Mouse (Mus musculus): ENCODE data around the gene Maz.

The Maz gene

GRCm38 (mm10) chr7:127024755-127025555 lies 1.9 kb downstream of the Maz start:
- peak; percentile 88 for DNase-seq (ENCODE audit: low read depth, low spot score)

GRCm38 (mm10) chr7:127023896-127024690 lies 2.7 kb downstream of the Maz start:
- Histone ChIP-seq H3K36me3 (ENCODE audit: control insufficient read depth, insufficient read depth, low read length, poor library complexity, severe bottlenecking) (peaks cover 8% of the 10 kb centered on the region), H3K27me3 (ENCODE audit: control insufficient read depth, insufficient read depth, low read length, poor library complexity, severe bottlenecking) (no peaks in the 10 kb centered on the region)
- no peak for DNase-seq (ENCODE audit: low read depth, low spot score)

More at GRCm38 (mm10) chr7:127024755-127025555, 1.9 kb downstream of the Maz start:
- Histone ChIP-seq H3K27me3 (ENCODE audit: control insufficient read depth, insufficient read depth, low read length, poor library complexity, severe bottlenecking) (no peaks in the 10 kb centered on the region), H3K36me3 (ENCODE audit: control insufficient read depth, insufficient read depth, low read length, poor library complexity, severe bottlenecking) (peaks cover 8% of the 10 kb centered on the region)

GRCm38 (mm10) chr7:127023272-127023691 lies 3.6 kb downstream of the Maz start:
- Histone ChIP-seq H3K27me3 (ENCODE audit: control insufficient read depth, insufficient read depth, low read length, poor library complexity, severe bottlenecking) (no peaks in the 10 kb centered on the region), H3K36me3 (ENCODE audit: control insufficient read depth, insufficient read depth, low read length, poor library complexity, severe bottlenecking) (peaks cover 8% of the 10 kb centered on the region)
- no peak for DNase-seq (ENCODE audit: low read depth, low spot score)

- peaks cover 8% of the 10 kb centered on the region for H3K36me3 ChIP-seq (ENCODE audit: control insufficient read depth, insufficient read depth, low read length, poor library complexity, severe bottlenecking)
- H3K27me3 ChIP-seq (ENCODE audit: control insufficient read depth, insufficient read depth, low read length, poor library complexity, severe bottlenecking) = no peaks in the 10 kb centered on the region
- DNase-seq (ENCODE audit: low read depth, low spot score) = no peak
These were observed 4.1 kb downstream of the Maz start for GRCm38 (mm10) chr7:127022528-127023271.

- H3K27me3 ChIP-seq (ENCODE audit: control insufficient read depth, insufficient read depth, low read length, poor library complexity, severe bottlenecking) = no peaks in the 10 kb centered on the region
- DNase-seq (ENCODE audit: low read depth, low spot score) = no peak
- H3K36me3 ChIP-seq (ENCODE audit: control insufficient read depth, insufficient read depth, low read length, poor library complexity, severe bottlenecking) = peaks cover 8% of the 10 kb centered on the region
These were observed 5.0 kb downstream of the Maz start for GRCm38 (mm10) chr7:127021563-127022527.

GRCm38 (mm10) chr7:127020901-127021562 lies 5.8 kb downstream of the Maz start, which contains the start of the genes Gm42742 and Prrt2:
Gm42742 (minus strand) TSS chr7:127021097.
Prrt2 (minus strand) TSS chr7:127021211.
- Histone ChIP-seq H3K27me3 (ENCODE audit: control insufficient read depth, insufficient read depth, low read length, poor library complexity, severe bottlenecking) (no peaks in the 10 kb centered on the region), H3K36me3 (ENCODE audit: control insufficient read depth, insufficient read depth, low read length, poor library complexity, severe bottlenecking) (peaks cover 8% of the 10 kb centered on the region)
- peak; percentile 37 for DNase-seq (ENCODE audit: low read depth, low spot score)

GRCm38 (mm10) chr7:127020491-127020890 lies 6.3 kb downstream of the Maz start:
- Histone ChIP-seq H3K27me3 (ENCODE audit: control insufficient read depth, insufficient read depth, low read length, poor library complexity, severe bottlenecking) (no peaks in the 10 kb centered on the region), H3K36me3 (ENCODE audit: control insufficient read depth, insufficient read depth, low read length, poor library complexity, severe bottlenecking) (peaks cover 8% of the 10 kb centered on the region)
- no peak for DNase-seq (ENCODE audit: low read depth, low spot score)

GRCm38 (mm10) chr7:127020031-127020430 lies 6.8 kb downstream of the Maz start:
- peaks cover 8% of the 10 kb centered on the region for H3K36me3 ChIP-seq (ENCODE audit: control insufficient read depth, insufficient read depth, low read length, poor library complexity, severe bottlenecking)
- no peaks in the 10 kb centered on the region for H3K27me3 ChIP-seq (ENCODE audit: control insufficient read depth, insufficient read depth, low read length, poor library complexity, severe bottlenecking)
- no peak for DNase-seq (ENCODE audit: low read depth, low spot score)

GRCm38 (mm10) chr7:127019306-127019960 lies 7.4 kb downstream of the Maz start:
- DNase-seq (ENCODE audit: low read depth, low spot score) = no peak
- H3K36me3 ChIP-seq (ENCODE audit: control insufficient read depth, insufficient read depth, low read length, poor library complexity, severe bottlenecking) = peaks cover 8% of the 10 kb centered on the region
- no peaks in the 10 kb centered on the region for H3K27me3 ChIP-seq (ENCODE audit: control insufficient read depth, insufficient read depth, low read length, poor library complexity, severe bottlenecking)

- Histone ChIP-seq H3K27me3 (ENCODE audit: control insufficient read depth, insufficient read depth, low read length, poor library complexity, severe bottlenecking) (no peaks in the 10 kb centered on the region), H3K36me3 (ENCODE audit: control insufficient read depth, insufficient read depth, low read length, poor library complexity, severe bottlenecking) (peaks cover 2% of the 10 kb centered on the region)
- no peak for DNase-seq (ENCODE audit: low read depth, low spot score)
These were observed 8.2 kb downstream of the Maz start for GRCm38 (mm10) chr7:127018416-127019305.

- H3K36me3 ChIP-seq (ENCODE audit: control insufficient read depth, insufficient read depth, low read length, poor library complexity, severe bottlenecking) = no peaks in the 10 kb centered on the region; the same call in 1 of the 2 replicates
- H3K27me3 ChIP-seq (ENCODE audit: control insufficient read depth, insufficient read depth, low read length, poor library complexity, severe bottlenecking) = no peaks in the 10 kb centered on the region
- DNase-seq (ENCODE audit: low read depth, low spot score) = no peak
These were observed 8.9 kb downstream of the Maz start for GRCm38 (mm10) chr7:127017950-127018345.

All from splenic B cell, adult 2 months (primary cell).